Mouse (Mus musculus) thymus, adult 2 months (tissue): ENCODE data around the gene Spata17. TPM values are rescaled to one million over a fixed set of nuclear protein-coding genes. Genes with fewer than 3 reads are reported as not detected.

Source experiments
- DNase-seq: peaks from one replicate; pipeline ENCODE4 v3.0.0; 2021
- H3K27ac ChIP-seq: fragments of 200-500 bp; 2 replicates; pipeline ENCODE4 v1.5.1; 2012; ENCODE audit warnings: low read length, control low read depth; ENCODE audit not compliant: control insufficient read depth, insufficient read depth
- H3K27me3 ChIP-seq: fragments of 200-500 bp; 2 replicates; pipeline ENCODE4 v1.6.1; 2012; ENCODE audit warnings: mild to moderate bottlenecking, low read length, moderate library complexity, mixed read lengths; ENCODE audit not compliant: control insufficient read depth, insufficient read depth
- H3K36me3 ChIP-seq: fragments of 200-500 bp; 2 replicates; pipeline ENCODE4 v1.6.1; 2012; ENCODE audit warnings: mild to moderate bottlenecking, low read length, moderate library complexity; ENCODE audit not compliant: control insufficient read depth, insufficient read depth
- H3K4me1 ChIP-seq: fragments of 200-500 bp; replicated peaks from 2 replicates; pipeline ENCODE4 v1.6.1; 2012; ENCODE audit warnings: low read length; ENCODE audit not compliant: control insufficient read depth, insufficient read depth
- H3K4me3 ChIP-seq: fragments of 200-500 bp; 2 replicates; pipeline ENCODE4 v1.5.1; 2012; ENCODE audit warnings: mild to moderate bottlenecking, low read length, control low read depth, moderate library complexity; ENCODE audit not compliant: control insufficient read depth, insufficient read depth
- CTCF ChIP-seq: fragments of 200-500 bp; IDR thresholded peaks from 2 replicates; pipeline ENCODE4 v1.5.1; 2012; ENCODE audit warnings: mild to moderate bottlenecking, control low read depth, low read length, moderate library complexity, borderline replicate concordance; ENCODE audit not compliant: control insufficient read depth, poor library complexity, insufficient read depth; ENCODE audit errors: extremely low read depth
- POLR2A ChIP-seq: fragments of 200-500 bp; IDR thresholded peaks from 2 replicates; pipeline ENCODE4 v1.6.1; 2012; ENCODE audit warnings: mild to moderate bottlenecking, low read length, control low read depth, moderate library complexity; ENCODE audit not compliant: control insufficient read depth, poor library complexity, insufficient read depth; ENCODE audit errors: extremely low read depth
- WGBS: fragments of 180-500 bp; shearing (Covaris S2); methylation state at CpG from one replicate; pipeline ENCODE4 v1.1.7; 2018; 5-methylcytosine and 5-hydroxymethylcytosine counted together
- polyA plus RNA-seq: library from polyadenylated mRNA; depleted of rRNA; stranded (reverse); fragments of >200 nt; gene quantifications from 2 replicates; pipeline ENCODE4 v1.2.3, GENCODE M21; 2012

Spata17 gene
- polyA plus RNA-seq, 1 experiment: 0.05 TPM

DNA sequence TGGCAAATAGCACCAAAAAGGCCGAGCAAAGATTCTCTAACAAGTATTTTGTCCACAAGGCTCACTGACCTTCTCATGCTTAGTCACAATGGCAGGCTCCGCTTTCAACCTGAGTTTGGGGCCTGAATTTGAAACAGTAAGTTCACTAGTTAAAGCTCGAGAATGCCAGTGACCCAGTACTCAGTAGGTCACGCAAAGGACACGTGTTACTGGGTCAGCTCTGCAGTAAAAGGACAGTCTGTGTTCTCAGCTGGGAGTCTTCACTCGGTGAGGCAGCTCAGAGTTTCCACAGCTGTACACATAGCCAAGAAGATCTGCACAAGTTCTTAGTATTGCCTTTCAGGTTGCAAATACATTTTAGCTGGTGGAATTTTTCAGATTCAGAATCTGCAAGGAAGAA lies 21.0 kb upstream of the Spata17 start:
- TF ChIP-seq POLR2A: no peak
- TF ChIP-seq CTCF: no peak
- no peak for DNase-seq
- H3K4me3 ChIP-seq: no peak overlapping the region
- H3K36me3 ChIP-seq: peaks cover 12% of the 10 kb centered on the region
- no peaks in the 10 kb centered on the region for H3K27me3 ChIP-seq
- no peak overlapping the region for H3K27ac ChIP-seq
- 97% methylated on average over 6 of the region's 6 CpGs for WGBS
- no peaks in the 10 kb centered on the region for H3K4me1 ChIP-seq

DNA sequence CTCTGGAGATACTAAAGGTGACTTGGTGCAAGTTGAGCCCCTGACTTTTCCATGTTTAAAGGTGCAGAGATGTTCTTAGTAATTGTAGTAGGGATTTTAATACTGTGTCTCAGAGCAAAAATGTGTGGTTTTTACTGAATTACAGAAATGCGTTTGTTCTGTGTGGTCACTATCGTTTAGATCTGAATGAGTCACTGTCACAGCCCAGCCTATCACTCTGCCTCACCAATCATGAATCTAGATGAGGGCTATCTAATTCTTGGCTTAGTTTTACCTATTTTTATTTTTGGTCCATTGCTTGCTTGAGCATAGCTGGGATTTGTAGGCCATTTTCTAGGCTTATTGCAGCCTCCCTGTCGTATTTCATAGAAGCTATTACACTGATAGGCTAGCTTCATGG lies 19.9 kb upstream of the Spata17 start:
- Histone ChIP-seq H3K4me1 (no peaks in the 10 kb centered on the region), H3K27me3 (no peaks in the 10 kb centered on the region), H3K27ac (no peak overlapping the region), H3K36me3 (peaks cover 12% of the 10 kb centered on the region), H3K4me3 (no peak overlapping the region)
- WGBS: 97% methylated on average over 3 of the region's 3 CpGs
- TF ChIP-seq POLR2A (no peak), CTCF (no peak)
- DNase-seq: no peak

DNA sequence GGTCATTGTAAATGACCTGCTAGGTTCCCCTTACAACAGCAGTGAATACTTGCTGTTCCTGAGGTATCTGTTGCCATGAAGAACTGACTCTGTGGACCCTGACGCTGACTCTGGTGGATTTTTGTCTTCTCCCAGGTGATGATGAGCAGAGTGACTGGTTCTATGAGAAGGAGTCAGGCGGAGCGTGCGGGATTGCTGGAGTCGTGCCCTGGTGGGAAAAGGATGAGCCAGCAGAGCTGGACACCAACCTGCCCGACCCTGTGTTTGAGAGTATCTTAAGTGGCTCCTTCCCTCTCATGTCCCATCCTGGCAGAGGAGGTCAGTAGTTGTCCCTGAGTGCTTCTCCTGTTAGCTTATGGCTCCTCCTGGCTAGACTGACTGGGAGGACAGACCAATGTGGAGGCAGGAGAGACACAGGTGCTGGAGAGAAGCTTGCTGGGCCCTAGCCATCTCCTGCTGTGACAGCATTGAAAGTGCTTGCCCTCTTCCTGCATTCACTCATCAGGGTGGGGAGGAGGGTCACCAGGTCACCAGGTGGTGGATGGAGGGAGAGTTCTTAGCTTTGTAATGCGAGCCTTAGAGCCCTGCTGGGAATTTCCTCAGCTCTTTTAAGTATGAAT lies 17.8 kb upstream of the Spata17 start:
- Histone ChIP-seq H3K27ac (no peak overlapping the region), H3K36me3 (peaks cover 12% of the 10 kb centered on the region), H3K27me3 (no peaks in the 10 kb centered on the region), H3K4me3 (no peak overlapping the region), H3K4me1 (no peaks in the 10 kb centered on the region)
- TF ChIP-seq CTCF: no peak
- no peak for DNase-seq
- 95% methylated on average over 7 of the region's 7 CpGs for WGBS

DNA sequence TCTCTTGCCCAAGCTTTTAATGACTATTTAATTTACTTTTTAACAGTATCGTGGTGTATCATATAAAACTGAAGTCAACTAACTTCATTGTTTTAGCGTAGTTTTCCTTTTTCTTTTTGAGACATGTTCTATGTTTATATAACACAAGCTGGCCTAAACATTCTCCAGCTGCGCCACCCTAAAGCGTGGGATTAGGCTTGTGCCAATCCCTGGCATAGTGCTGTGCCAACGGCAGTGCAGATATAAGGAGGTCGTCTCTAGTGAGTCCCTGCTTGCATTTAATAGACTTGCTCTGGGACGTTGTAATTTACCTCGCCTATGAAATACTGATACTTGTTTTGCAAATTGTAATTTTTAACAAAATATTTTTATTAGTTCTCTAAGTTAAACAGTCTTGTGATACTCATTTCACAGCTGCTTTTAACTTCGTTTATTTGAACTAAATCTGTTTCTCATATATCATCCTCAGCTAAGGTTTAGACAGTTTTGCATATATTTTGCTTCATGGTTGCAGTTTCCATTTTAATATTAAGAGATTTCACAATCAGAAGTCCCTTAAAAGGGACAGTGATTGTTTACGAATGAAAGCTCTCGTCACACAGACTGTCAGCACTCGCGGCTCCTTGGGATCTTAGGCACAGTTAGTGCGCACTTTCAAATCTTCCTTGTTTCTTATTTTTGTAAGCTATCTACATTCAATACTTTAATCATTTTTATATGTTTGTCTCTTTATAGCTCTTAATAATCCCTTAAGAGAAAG lies 17.1 kb upstream of the Spata17 start:
- TF ChIP-seq CTCF (no peak), POLR2A (no peak)
- WGBS: 97% methylated on average over 14 of the region's 14 CpGs
- DNase-seq: no peak
- Histone ChIP-seq H3K27ac (no peak overlapping the region), H3K36me3 (peaks cover 12% of the 10 kb centered on the region), H3K4me1 (no peaks in the 10 kb centered on the region), H3K4me3 (no peak overlapping the region), H3K27me3 (no peaks in the 10 kb centered on the region)

DNA sequence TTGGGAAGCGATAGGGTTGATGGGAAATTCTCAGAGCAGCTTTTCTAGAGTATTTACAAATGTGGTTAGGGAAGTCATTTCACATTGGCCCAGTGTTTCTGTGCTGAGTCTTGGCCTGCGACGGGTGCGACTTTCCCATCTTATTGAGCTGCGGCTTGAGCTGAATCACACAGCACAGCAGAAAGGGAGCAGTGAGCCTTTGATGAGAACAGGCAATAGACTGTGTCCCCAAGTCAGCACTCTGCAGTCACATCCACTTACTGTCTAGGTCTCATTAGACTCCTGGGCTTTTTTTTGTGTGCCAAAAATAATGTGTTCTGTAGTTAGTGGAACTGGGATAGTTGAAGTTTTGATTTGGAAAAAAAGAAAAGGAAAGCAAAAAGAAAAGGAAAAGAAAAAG lies 15.0 kb upstream of the Spata17 start:
- TF ChIP-seq CTCF: no peak
- no peak for TF ChIP-seq POLR2A
- no peak for DNase-seq
- Histone ChIP-seq H3K4me3 (no peak overlapping the region), H3K4me1 (no peaks in the 10 kb centered on the region), H3K27ac (no peak overlapping the region), H3K36me3 (peaks cover 20% of the 10 kb centered on the region), H3K27me3 (no peaks in the 10 kb centered on the region)
- 98% methylated on average over 5 of the region's 5 CpGs for WGBS

DNA sequence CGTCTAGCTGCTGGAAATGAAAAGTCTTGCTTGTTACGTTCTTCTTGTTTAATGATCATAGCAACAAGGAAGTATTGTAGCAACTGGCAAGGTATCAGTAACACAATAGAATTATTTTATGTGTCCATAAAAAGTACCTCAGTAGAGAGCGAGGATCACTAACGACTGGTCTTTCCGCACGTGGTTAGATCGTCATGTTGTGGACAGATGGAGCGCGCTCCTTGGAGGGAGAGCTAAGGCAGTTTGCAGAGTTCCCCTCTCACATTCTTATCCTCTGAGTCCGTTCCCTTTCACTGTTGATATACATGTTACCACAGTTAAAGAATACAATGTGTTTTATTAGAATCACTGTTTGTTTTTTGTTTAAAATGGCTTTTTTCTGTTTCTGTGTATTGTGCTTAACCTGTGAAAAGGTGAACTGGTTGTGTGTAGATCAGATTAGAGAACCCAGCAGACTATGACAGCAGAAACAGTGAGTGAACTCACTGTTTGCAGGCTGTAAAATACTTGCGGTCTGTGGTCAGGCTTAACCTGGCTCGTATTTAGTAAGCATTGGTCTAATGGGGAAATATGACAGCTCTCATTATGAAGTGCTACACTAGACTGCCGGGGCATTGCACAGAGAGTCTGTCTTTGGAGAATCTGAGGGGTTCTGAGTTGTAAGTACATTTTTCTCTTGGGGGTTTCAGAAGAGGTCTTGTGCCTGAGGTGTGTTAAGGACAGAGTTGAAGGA lies 13.3 kb upstream of the Spata17 start:
- Histone ChIP-seq H3K27ac (no peak overlapping the region), H3K27me3 (no peaks in the 10 kb centered on the region), H3K4me1 (no peaks in the 10 kb centered on the region), H3K36me3 (peaks cover 16% of the 10 kb centered on the region), H3K4me3 (no peak overlapping the region)
- no peak for TF ChIP-seq POLR2A
- TF ChIP-seq CTCF: no peak
- DNase-seq: no peak
- 68% methylated on average over 13 of the region's 13 CpGs for WGBS
